Mouse (Mus musculus): ENCODE results near the gene Aoah.

GRCm38 (mm10) chr13:20916698-20917511, 123.0 kb downstream of the Aoah start:
- TF ChIP-seq CTCF (IDR thresholded peaks at IDR 0.05) (no peak), EP300 (IDR thresholded peaks at IDR 0.05) (no peak)

All from lung, postnatal 0 days (tissue).